Mouse (Mus musculus): Measurements from ENCODE around the gene Large2. TPM values are rescaled to one million over a fixed set of nuclear protein-coding genes. Genes with fewer than 3 reads are reported as not detected.

The Large2 gene
- total and polyA plus RNA-seq, 2 experiments from 2014 or later = 0.25 TPM; not detected in 1

DNA sequence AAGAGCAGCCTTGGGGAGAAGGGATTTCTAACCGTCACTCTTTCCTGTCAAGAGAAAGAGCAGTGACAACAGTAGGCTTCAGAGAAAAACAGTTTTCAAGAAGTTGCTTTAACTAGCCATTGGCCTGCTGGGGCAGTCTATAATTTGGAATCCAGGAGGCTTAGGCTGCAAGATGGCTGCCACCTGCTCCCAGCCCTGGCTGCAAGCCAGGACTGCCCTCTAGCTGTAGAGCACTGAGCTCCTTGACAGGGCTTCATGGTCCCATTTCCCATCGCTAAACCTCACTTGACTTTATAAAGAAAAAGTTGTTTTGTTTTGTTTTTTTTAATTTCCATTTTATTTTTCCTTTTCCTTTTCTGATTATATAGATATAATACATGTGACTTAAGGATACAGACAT is 43.3 kb downstream of the Large2 start:
- Histone ChIP-seq H3K27me3 (ENCODE audit: control insufficient read depth, insufficient read depth, low read length) (no peaks in the 10 kb centered on the region), H3K36me3 (replicated peaks; ENCODE audit: control insufficient read depth, insufficient read depth, low read length) (peaks cover 76% of the 10 kb centered on the region)
- TF ChIP-seq CTCF (IDR thresholded peaks at IDR 0.05; ENCODE audit: low read depth) (peak; percentile 8; the same call in 1 of the 2 replicates), EP300 (IDR thresholded peaks at IDR 0.05; ENCODE audit: low read depth) (no peak)

DNA sequence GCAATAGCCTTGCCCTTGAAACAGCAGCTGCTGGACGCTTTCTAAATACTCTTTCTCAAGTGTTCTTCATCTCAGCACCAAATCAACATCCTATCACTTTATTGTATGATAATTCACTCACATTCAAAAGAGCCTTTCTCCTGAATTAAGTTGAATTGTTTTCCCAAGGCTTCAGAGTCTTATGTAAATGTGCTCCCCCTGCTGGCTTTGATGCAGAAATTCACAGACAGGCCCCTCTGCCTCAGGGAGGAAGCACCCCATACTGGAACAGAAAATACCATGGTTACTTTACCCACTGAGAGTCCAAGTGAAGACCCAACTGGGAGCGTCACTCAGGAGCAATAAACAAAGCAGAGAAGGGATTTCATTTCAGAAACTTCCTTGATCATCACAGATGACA is 43.8 kb downstream of the Large2 start:
- no peak overlapping the region for H3K27ac ChIP-seq (ENCODE audit: low read depth)
- DNase-seq (ENCODE audit: low spot score) (peak; percentile 49), ATAC-seq (ENCODE audit: insufficient read depth, low read depth) (no peak)
- no peaks in the 10 kb centered on the region for H3K4me1 ChIP-seq (ENCODE audit: control insufficient read depth, insufficient read depth)
- H3K9me3 ChIP-seq (replicated peaks; ENCODE audit: control insufficient read depth, low read length) = no peaks in the 10 kb centered on the region
- 31% methylated on average over 2 of the region's 2 CpGs for WGBS
- H3K36me3 ChIP-seq (replicated peaks; ENCODE audit: control insufficient read depth, insufficient read depth, low read length) = peaks cover 71% of the 10 kb centered on the region
- TF ChIP-seq CTCF (IDR thresholded peaks at IDR 0.05; ENCODE audit: low read depth) (peak; percentile 60), EP300 (IDR thresholded peaks at IDR 0.05; ENCODE audit: low read depth) (no peak)
- no peaks in the 10 kb centered on the region for H3K27me3 ChIP-seq (ENCODE audit: control insufficient read depth, insufficient read depth, low read length)
- no peak overlapping the region for H3K4me2 ChIP-seq (ENCODE audit: low read depth, low read length)
- no peak overlapping the region for H3K9ac ChIP-seq (replicated peaks; ENCODE audit: low read depth, low read length)
- H3K4me3 ChIP-seq (ENCODE audit: low read depth, low read length) = no peak overlapping the region

More for the DNA sequence above, 43.3 kb downstream of the Large2 start:
- no peak for ATAC-seq (ENCODE audit: insufficient read depth, low read depth)
- Histone ChIP-seq H3K4me3 (ENCODE audit: low read depth, low read length) (no peak overlapping the region), H3K4me2 (ENCODE audit: low read depth, low read length) (no peak overlapping the region), H3K4me1 (ENCODE audit: control insufficient read depth, insufficient read depth) (no peaks in the 10 kb centered on the region), H3K9ac (replicated peaks; ENCODE audit: low read depth, low read length) (no peak overlapping the region), H3K9me3 (replicated peaks; ENCODE audit: control insufficient read depth, low read length) (no peaks in the 10 kb centered on the region), H3K27ac (ENCODE audit: low read depth) (no peak overlapping the region)
- 76% methylated on average over 2 of the region's 2 CpGs for WGBS
- DNase-seq (ENCODE audit: low spot score) = peak; percentile 21

DNA sequence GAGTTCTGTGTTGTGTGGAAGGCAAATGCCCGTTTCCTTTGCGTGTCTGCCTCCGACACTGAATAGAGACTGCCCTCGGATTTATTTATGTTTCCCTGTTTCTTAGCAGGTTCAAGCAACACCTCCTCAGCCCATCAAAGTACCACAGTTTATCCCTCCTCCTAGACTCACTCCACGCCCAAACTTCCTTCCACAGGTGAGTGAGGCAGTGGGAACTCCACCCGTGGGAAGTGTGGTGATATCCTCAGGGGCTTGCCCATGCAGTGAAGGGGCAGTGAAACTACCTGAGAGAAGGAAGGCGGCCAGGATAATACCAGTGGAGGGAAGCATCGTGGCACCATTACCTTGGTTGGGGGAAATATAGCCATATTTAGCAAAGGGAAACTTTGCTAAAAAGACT is 46.5 kb downstream of the Large2 start:
- Histone ChIP-seq H3K4me1 (ENCODE audit: control insufficient read depth, insufficient read depth) (no peaks in the 10 kb centered on the region), H3K36me3 (replicated peaks; ENCODE audit: control insufficient read depth, insufficient read depth, low read length) (peaks cover 70% of the 10 kb centered on the region), H3K27me3 (ENCODE audit: control insufficient read depth, insufficient read depth, low read length) (no peaks in the 10 kb centered on the region), H3K27ac (ENCODE audit: low read depth) (no peak overlapping the region), H3K9ac (replicated peaks; ENCODE audit: low read depth, low read length) (no peak overlapping the region), H3K4me2 (ENCODE audit: low read depth, low read length) (no peak overlapping the region), H3K9me3 (replicated peaks; ENCODE audit: control insufficient read depth, low read length) (no peaks in the 10 kb centered on the region), H3K4me3 (ENCODE audit: low read depth, low read length) (no peak overlapping the region)
- 94% methylated on average over 8 of the region's 8 CpGs for WGBS
- DNase-seq (ENCODE audit: low spot score) = no peak
- no peak for TF ChIP-seq EP300 (IDR thresholded peaks at IDR 0.05; ENCODE audit: low read depth)
- TF ChIP-seq CTCF (IDR thresholded peaks at IDR 0.05; ENCODE audit: low read depth) = no peak
- no peak for ATAC-seq (ENCODE audit: insufficient read depth, low read depth)

DNA sequence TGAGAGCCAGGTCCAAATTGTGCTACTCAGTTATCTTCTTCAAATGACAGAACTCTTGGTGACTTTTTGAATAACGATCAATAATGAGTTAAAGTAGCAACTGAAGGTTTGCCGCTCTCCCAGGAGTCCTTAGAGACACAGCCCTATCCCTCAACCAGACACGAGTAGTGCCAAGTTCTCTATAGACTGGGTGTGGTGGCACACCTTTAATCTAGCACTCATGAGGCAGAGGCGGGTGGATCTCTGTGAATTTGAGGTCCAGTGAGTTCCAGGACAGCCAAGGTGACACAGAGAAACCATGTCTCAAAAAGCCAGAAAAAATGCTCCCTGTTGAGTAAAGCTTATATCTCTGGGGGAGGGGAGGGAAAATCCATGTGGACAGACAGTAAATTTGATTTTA is 47.1 kb downstream of the Large2 start:
- Histone ChIP-seq H3K27me3 (ENCODE audit: control insufficient read depth, insufficient read depth, low read length) (no peaks in the 10 kb centered on the region), H3K9ac (replicated peaks; ENCODE audit: low read depth, low read length) (no peak overlapping the region), H3K9me3 (replicated peaks; ENCODE audit: control insufficient read depth, low read length) (no peaks in the 10 kb centered on the region), H3K4me3 (ENCODE audit: low read depth, low read length) (no peak overlapping the region), H3K36me3 (replicated peaks; ENCODE audit: control insufficient read depth, insufficient read depth, low read length) (peaks cover 71% of the 10 kb centered on the region), H3K4me2 (ENCODE audit: low read depth, low read length) (no peak overlapping the region), H3K27ac (ENCODE audit: low read depth) (no peak overlapping the region), H3K4me1 (ENCODE audit: control insufficient read depth, insufficient read depth) (no peaks in the 10 kb centered on the region)
- ATAC-seq (ENCODE audit: insufficient read depth, low read depth) = no peak
- DNase-seq (ENCODE audit: low spot score) = no peak
- 89% methylated on average over 4 of the region's 4 CpGs for WGBS
- no peak for TF ChIP-seq CTCF (IDR thresholded peaks at IDR 0.05; ENCODE audit: low read depth)
- TF ChIP-seq EP300 (IDR thresholded peaks at IDR 0.05; ENCODE audit: low read depth) = no peak

GRCm38 (mm10) chr2:92326221-92326620 is 48.4 kb downstream of the Large2 start:
- no peak for ATAC-seq (ENCODE audit: insufficient read depth, low read depth)
- no peaks in the 10 kb centered on the region for H3K27me3 ChIP-seq (ENCODE audit: control insufficient read depth, insufficient read depth, low read length)
- no peak overlapping the region for H3K4me3 ChIP-seq (ENCODE audit: low read depth, low read length)
- peaks cover 71% of the 10 kb centered on the region for H3K36me3 ChIP-seq (replicated peaks; ENCODE audit: control insufficient read depth, insufficient read depth, low read length)
- TF ChIP-seq CTCF (IDR thresholded peaks at IDR 0.05; ENCODE audit: low read depth) = no peak
- TF ChIP-seq EP300 (IDR thresholded peaks at IDR 0.05; ENCODE audit: low read depth) = no peak
- no peak overlapping the region for H3K9ac ChIP-seq (replicated peaks; ENCODE audit: low read depth, low read length)
- H3K27ac ChIP-seq (ENCODE audit: low read depth) = no peak overlapping the region
- no peaks in the 10 kb centered on the region for H3K9me3 ChIP-seq (replicated peaks; ENCODE audit: control insufficient read depth, low read length)
- 62% methylated on average over 1 of the region's 1 CpGs for WGBS
- H3K4me2 ChIP-seq (ENCODE audit: low read depth, low read length) = no peak overlapping the region
- no peak for DNase-seq (ENCODE audit: low spot score)
- no peaks in the 10 kb centered on the region for H3K4me1 ChIP-seq (ENCODE audit: control insufficient read depth, insufficient read depth)

- ATAC-seq (ENCODE audit: insufficient read depth, low read depth) (no peak), DNase-seq (ENCODE audit: low spot score) (no peak)
- Histone ChIP-seq H3K27me3 (ENCODE audit: control insufficient read depth, insufficient read depth, low read length) (no peaks in the 10 kb centered on the region), H3K4me3 (ENCODE audit: low read depth, low read length) (no peak overlapping the region), H3K36me3 (replicated peaks; ENCODE audit: control insufficient read depth, insufficient read depth, low read length) (peaks cover 71% of the 10 kb centered on the region), H3K4me1 (ENCODE audit: control insufficient read depth, insufficient read depth) (no peaks in the 10 kb centered on the region), H3K4me2 (ENCODE audit: low read depth, low read length) (no peak overlapping the region), H3K9me3 (replicated peaks; ENCODE audit: control insufficient read depth, low read length) (no peaks in the 10 kb centered on the region), H3K9ac (replicated peaks; ENCODE audit: low read depth, low read length) (no peak overlapping the region), H3K27ac (ENCODE audit: low read depth) (no peak overlapping the region; the same call in 1 of the 2 replicates)
- TF ChIP-seq EP300 (IDR thresholded peaks at IDR 0.05; ENCODE audit: low read depth) (no peak), CTCF (IDR thresholded peaks at IDR 0.05; ENCODE audit: low read depth) (no peak)
- WGBS = 94% methylated on average over 7 of the region's 7 CpGs
Observed at GRCm38 (mm10) chr2:92325676-92326075, 49.0 kb downstream of the Large2 start.

All from heart, postnatal 0 days (tissue).